Mouse (Mus musculus) intestine, postnatal 0 days (tissue): ENCODE measurements around the gene Plekha7. TPM values are rescaled to one million over a fixed set of nuclear protein-coding genes. Genes with fewer than 3 reads are reported as not detected.
A peak's percentile ranks its signal among the peaks of the same experiment; 100 is the strongest.

Experiments
- ATAC-seq: fragments of 200-750 bp; cut with Nextera tagmentation; 2 replicates; pipeline ENCODE4 v1.8.0; 2017; ENCODE audit warnings: mild to moderate bottlenecking, moderate TSS enrichment, moderate library complexity
- H3K27ac ChIP-seq: fragments of 300-500 bp; sonication (generic); 2 replicates; pipeline ENCODE4 v1.5.1; 2014; ENCODE audit warnings: mild to moderate bottlenecking, low read depth, low read length, moderate library complexity
- H3K27me3 ChIP-seq: fragments of 300-500 bp; sonication (generic); replicated peaks from 2 replicates; pipeline ENCODE4 v1.6.1; 2014; ENCODE audit warnings: low read length, mixed read lengths; ENCODE audit not compliant: control insufficient read depth, insufficient read depth
- H3K36me3 ChIP-seq: fragments of 300-500 bp; sonication (generic); 2 replicates; pipeline ENCODE4 v1.6.1; 2014; ENCODE audit warnings: mild to moderate bottlenecking, moderate library complexity; ENCODE audit not compliant: control insufficient read depth, insufficient read depth
- H3K4me1 ChIP-seq: fragments of 300-500 bp; sonication (generic); replicated peaks from 2 replicates; pipeline ENCODE4 v1.6.1; 2014; ENCODE audit warnings: antibody characterized with exemption, low read length, mixed read lengths; ENCODE audit not compliant: control insufficient read depth, insufficient read depth
- H3K4me2 ChIP-seq: fragments of 300-500 bp; sonication (generic); replicated peaks from 2 replicates; pipeline ENCODE4 v1.6.1; 2014; ENCODE audit warnings: low read depth, mild to moderate bottlenecking, moderate library complexity
- H3K4me3 ChIP-seq: fragments of 300-500 bp; sonication (generic); 2 replicates; pipeline ENCODE4 v1.5.1; 2014; ENCODE audit warnings: low read depth, low read length
- H3K9ac ChIP-seq: fragments of 300-500 bp; sonication (generic); 2 replicates; pipeline ENCODE4 v1.6.1; 2014; ENCODE audit warnings: mild to moderate bottlenecking, low read depth, low read length
- H3K9me3 ChIP-seq: fragments of 300-500 bp; sonication (generic); 2 replicates; pipeline ENCODE4 v1.6.1; 2016; ENCODE audit warnings: mixed run types; ENCODE audit not compliant: control insufficient read depth
- CTCF ChIP-seq: sonication (generic); IDR thresholded peaks from 2 replicates; pipeline ENCODE4 v1.5.1; 2016; ENCODE audit warnings: low read depth, mild to moderate bottlenecking, control low read depth, antibody characterized with exemption, moderate library complexity
- WGBS: fragments of 180-500 bp; shearing (Covaris S2); extraction: QIAGEN DNeasy Blood & Tissue Kit; methylation state at CpG from one replicate; pipeline ENCODE4 v1.1.7; 2014; 5-methylcytosine and 5-hydroxymethylcytosine counted together
- polyA plus RNA-seq: library from polyadenylated mRNA; unstranded; fragments of >200 nt; fragmentation: Nextera tagmentation; extraction: Ambion mirVana; gene quantifications from 2 replicates; pipeline ENCODE4 v1.2.1, GENCODE M21; 2015

Plekha7 gene
- polyA plus RNA-seq, 1 experiment from 2014 or later = 17.2 TPM

DNA sequence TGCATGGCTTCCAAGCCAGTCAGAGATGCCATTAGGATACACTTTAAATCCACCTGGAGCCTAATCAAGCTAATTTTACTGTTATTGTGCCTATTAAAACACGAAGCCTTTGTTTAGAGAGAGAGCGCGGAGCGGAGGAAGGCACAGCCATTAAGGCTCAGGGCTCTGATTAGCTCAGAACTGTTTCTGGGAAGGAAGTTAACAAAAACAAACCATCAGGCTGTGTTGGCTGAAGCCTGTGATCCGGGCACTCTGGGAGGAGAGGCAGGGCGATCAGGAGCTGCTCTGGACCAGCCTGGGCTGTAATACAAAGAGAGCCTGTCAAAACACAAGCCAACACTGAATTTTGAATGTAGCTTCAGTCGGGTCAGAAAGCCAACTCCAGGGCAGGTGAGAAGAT, 66.6 kb downstream of the Plekha7 start:
- TF ChIP-seq CTCF = no peak
- Histone ChIP-seq H3K9ac (no peak overlapping the region), H3K27me3 (no peaks in the 10 kb centered on the region; the same call in 1 of the 2 replicates), H3K9me3 (no peaks in the 10 kb centered on the region), H3K27ac (no peak overlapping the region), H3K4me2 (no peak overlapping the region), H3K36me3 (no peaks in the 10 kb centered on the region), H3K4me1 (peaks cover 10% of the 10 kb centered on the region; the same call in 1 of the 2 replicates), H3K4me3 (no peak overlapping the region)
- WGBS = 31% methylated on average over 7 of the region's 7 CpGs
- ATAC-seq = no peak

DNA sequence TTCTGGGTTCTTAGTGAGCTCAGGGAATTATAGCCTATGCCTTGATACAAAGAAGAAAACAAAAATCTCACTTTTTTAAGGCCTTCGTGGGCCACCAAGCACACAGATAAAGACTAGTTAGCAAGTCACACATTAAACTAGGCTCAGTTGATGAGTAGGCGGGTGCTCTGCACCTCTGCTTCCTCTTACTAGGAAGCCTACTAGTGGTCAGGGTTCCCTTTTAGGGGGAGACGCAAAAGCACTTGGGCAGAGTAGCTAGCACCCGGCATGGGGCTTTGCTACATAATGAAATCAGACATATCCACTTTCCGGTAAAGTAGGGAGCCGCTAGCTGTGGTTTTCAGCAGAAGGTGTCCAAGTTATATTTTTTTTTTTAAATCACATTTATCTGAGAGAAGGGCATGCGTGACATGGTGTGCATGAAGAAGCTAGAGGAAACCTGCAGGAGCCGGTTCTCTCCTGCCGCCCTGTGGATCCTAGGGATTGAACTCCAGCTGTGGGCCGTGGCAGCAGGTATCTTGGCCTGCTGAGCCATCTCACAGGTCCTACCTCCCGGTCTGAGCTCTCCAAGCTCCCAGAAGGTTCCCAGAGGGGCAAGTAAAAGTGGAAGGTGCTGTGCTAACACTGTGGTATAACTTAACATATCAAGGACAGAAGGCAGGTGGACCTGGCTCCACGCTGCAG, 67.2 kb downstream of the Plekha7 start:
- Histone ChIP-seq H3K4me1 (peaks cover 13% of the 10 kb centered on the region; the same call in 1 of the 2 replicates), H3K9ac (no peak overlapping the region), H3K36me3 (no peaks in the 10 kb centered on the region), H3K9me3 (no peaks in the 10 kb centered on the region), H3K27ac (no peak overlapping the region), H3K27me3 (no peaks in the 10 kb centered on the region; the same call in 1 of the 2 replicates), H3K4me2 (no peak overlapping the region), H3K4me3 (no peak overlapping the region)
- TF ChIP-seq CTCF = no peak
- ATAC-seq = no peak
- WGBS = 78% methylated on average over 12 of the region's 12 CpGs

DNA sequence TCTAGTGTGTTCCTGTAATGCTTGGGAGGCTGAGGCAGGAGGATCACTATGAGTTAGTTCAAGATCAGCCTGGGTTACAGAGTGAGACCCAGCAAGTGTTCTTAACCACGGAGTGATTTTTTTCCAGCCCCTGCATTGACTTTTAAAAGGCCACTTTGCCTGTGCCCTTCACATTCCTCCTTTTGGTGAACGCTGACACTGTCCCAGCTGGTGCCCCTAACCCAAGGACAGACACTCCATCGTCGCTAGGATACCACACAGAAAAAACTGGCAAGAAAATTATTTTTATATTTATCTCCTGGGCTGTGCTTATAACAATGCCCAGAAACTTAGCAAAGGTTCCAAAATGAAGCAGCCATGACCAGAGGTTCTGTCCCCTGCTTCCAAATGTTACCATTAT, 67.8 kb downstream of the Plekha7 start:
- 85% methylated on average over 4 of the region's 4 CpGs for WGBS
- Histone ChIP-seq H3K9me3 (no peaks in the 10 kb centered on the region), H3K4me1 (peaks cover 15% of the 10 kb centered on the region; the same call in 1 of the 2 replicates), H3K4me2 (no peak overlapping the region), H3K36me3 (no peaks in the 10 kb centered on the region), H3K27me3 (no peaks in the 10 kb centered on the region; the same call in 1 of the 2 replicates), H3K9ac (no peak overlapping the region), H3K27ac (no peak overlapping the region), H3K4me3 (no peak overlapping the region)
- no peak for TF ChIP-seq CTCF
- ATAC-seq = no peak

DNA sequence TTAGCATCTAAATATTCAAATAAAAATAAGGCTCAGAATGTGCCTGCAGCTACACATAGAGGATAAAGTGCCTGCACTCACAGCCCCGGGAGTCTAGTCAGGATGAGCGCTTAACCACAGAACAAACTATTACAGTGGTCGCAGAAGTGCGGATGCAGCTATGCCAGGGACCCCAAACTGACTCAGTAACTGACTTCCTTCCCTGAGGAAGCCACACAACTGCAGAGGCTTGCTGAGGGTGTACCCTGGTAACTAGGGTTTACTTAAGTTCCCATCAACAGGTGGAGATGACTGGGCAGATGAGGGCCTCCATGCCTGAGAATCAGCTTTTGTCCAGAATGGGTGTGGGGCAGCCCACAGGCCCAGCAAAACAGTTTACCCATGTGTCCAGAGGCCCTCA, 69.9 kb downstream of the Plekha7 start:
- no peak for TF ChIP-seq CTCF
- 83% methylated on average over 4 of the region's 4 CpGs for WGBS
- Histone ChIP-seq H3K4me1 (peaks cover 16% of the 10 kb centered on the region; the same call in 1 of the 2 replicates), H3K36me3 (no peaks in the 10 kb centered on the region), H3K27me3 (no peaks in the 10 kb centered on the region; the same call in 1 of the 2 replicates), H3K9ac (no peak overlapping the region), H3K4me2 (no peak overlapping the region; the same call in 1 of the 2 replicates), H3K27ac (no peak overlapping the region), H3K4me3 (no peak overlapping the region), H3K9me3 (no peaks in the 10 kb centered on the region)
- no peak for ATAC-seq

DNA sequence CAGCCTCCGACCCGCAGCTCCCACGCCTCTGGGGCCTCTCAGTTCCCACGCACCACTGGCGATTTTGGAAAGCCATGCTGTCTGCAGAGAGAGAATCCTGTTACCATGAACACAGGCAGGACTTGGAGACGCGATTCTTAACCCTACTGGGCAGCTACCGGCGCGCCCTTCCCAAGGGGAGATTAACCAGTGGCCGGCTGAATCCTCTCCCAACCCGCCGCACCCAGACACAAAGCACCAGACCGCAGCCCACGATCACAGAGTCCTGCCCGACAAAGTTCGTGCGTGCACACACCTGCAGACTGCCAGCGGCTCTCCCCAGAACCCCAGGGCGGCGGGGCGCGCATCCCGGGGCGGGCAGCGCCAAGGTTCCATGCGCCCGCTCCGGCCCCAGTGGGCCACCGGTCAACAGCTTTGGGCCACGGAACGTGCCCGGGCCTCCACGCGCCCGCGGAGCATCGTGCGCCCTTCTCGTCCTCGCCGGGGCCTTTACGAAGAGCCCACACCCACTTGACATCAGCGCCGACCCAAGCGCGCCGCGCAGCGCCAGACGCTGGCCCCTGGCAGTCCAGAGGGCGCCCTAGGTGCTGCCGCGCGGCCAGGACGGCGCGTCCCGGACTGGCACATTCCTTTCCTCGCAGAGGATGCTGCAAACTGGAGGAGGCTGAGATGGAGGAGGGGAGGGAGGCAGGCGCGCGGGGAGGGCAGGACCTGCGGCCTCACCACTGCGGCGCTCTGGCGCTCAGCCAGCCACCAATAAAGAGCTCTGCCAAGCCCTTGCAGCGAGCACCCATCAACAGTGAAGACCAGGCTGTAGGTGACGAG, 70.8 kb downstream of the Plekha7 start:
- peak overlapping the region; percentile 39 for H3K4me3 ChIP-seq
- under 1% methylated on average over 69 of the region's 69 CpGs for WGBS
- no peaks in the 10 kb centered on the region; the same call in 1 of the 2 replicates for H3K27me3 ChIP-seq
- H3K9me3 ChIP-seq = no peaks in the 10 kb centered on the region
- H3K36me3 ChIP-seq = no peaks in the 10 kb centered on the region
- peak; percentile 78 for ATAC-seq
- H3K9ac ChIP-seq = peak overlapping the region; percentile 40
- peaks cover 16% of the 10 kb centered on the region; the same call in 1 of the 2 replicates for H3K4me1 ChIP-seq
- TF ChIP-seq CTCF = peak; percentile 46
- peak overlapping the region; percentile 73 for H3K27ac ChIP-seq
- peak overlapping the region; percentile 92 for H3K4me2 ChIP-seq

DNA sequence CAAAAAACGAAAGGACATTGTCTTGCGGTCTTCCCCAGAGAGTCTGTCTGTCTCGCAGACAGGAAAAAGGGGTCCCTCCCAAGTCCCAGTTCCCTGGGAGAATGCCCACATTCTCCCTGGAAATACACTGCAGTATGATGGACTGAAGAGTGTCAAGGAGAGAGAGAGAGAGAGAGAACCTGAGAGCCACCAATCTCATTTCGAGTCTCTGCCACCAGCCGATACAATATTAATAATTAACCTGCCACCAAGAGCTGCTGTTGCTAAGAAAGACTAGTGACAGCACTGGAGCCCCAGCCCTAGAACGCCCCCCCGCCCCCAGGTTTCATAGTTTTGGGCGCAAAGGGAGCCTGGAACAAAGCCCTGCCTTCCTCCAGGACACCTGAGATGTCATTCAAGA, 71.6 kb downstream of the Plekha7 start:
- H3K4me1 ChIP-seq = peaks cover 10% of the 10 kb centered on the region; the same call in 1 of the 2 replicates
- peak overlapping the region; percentile 39 for H3K4me3 ChIP-seq
- no peaks in the 10 kb centered on the region; the same call in 1 of the 2 replicates for H3K27me3 ChIP-seq
- peak overlapping the region; percentile 73; the same call in 1 of the 2 replicates for H3K27ac ChIP-seq
- H3K36me3 ChIP-seq = no peaks in the 10 kb centered on the region
- H3K4me2 ChIP-seq = peak overlapping the region; percentile 92
- no peak for TF ChIP-seq CTCF
- peak; percentile 27; the same call in 1 of the 2 replicates for ATAC-seq
- 39% methylated on average over 8 of the region's 8 CpGs for WGBS
- H3K9ac ChIP-seq = no peak overlapping the region
- H3K9me3 ChIP-seq = no peaks in the 10 kb centered on the region
